13 mouse cellular contexts compared by ENCODE assay signal in the genomic region with DNA sequence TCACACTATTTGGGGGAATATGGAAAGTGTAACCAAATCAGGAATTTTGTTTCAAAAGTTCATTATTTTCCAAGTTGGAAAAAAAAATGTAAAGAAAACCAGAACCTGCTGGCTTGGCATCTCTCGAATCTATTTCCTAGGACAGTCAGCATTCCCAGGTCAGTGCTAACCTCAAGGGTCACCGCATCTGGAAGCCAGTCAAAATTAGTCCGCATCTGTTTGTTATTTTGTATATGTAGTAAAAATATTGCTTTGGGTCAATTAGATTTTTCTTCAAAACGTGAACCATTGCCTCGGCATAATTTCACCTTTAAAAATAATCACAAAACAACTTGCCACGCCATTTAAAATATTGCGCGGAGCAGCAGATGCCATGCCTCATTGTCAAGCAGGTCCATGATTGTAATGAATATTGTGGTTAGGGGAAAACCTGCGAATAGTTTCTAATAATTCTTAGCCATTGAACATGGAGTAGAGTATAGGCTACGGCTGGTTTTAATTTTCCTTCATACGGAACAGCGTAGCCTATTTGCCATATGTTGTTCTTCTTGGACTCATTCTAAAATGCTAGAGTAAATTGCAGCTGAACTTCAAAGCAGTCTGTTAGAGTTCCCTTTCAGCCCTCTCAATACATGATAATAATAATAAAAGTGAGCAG.
"Had no signal": no experiment of that assay in that cellular context is flagged by ENCODE, and none has a peak within 500 bp of the region (broad histone marks: within the 10 kb centered on the region; RNA-seq: fewer than 3 reads in every experiment).

No protein-coding gene starts in this region.

- H3K9me3 ChIP-seq: limb, embryonic 12.5 days; liver, embryonic 13.5 days had no signal

- H3K4me3 ChIP-seq: limb, embryonic 12.5 days; liver, embryonic 13.5 days had no signal

- H3K9ac ChIP-seq: limb, embryonic 12.5 days; liver, embryonic 13.5 days had no signal

- H3K36me3 ChIP-seq: limb, embryonic 12.5 days; liver, embryonic 13.5 days had no signal

- H3K4me2 ChIP-seq: limb, embryonic 12.5 days; liver, embryonic 13.5 days; midbrain, embryonic 11.5 days had no signal

- H3K4me1 ChIP-seq: liver, embryonic 13.5 days had no signal

- H3K27ac ChIP-seq: limb, embryonic 12.5 days; liver, embryonic 13.5 days had no signal

- DNase-seq: kidney, adult 8-10 months; kidney, postnatal 14 days; kidney, postnatal 4 days; liver, embryonic 13.5 days; lung, adult 2 months; lung, postnatal 14 days; lung, postnatal 4 days; midbrain, embryonic 14.5 days; thymus, adult 2 months; thymus, postnatal 14 days; thymus, postnatal 4 days had no signal

- H3K27me3 ChIP-seq: limb, embryonic 12.5 days; liver, embryonic 13.5 days had no signal
